Mouse (Mus musculus) cerebellum, adult 2 months (tissue): ENCODE data around the gene Egfl7. TPM values are rescaled to one million over a fixed set of nuclear protein-coding genes. Genes with fewer than 3 reads are reported as not detected.
A peak's percentile ranks its signal among the peaks of the same experiment; 100 is the strongest.

ENCODE experiments used
- DNase-seq, 2 experiments: peaks; one replicate each; pipeline ENCODE4 v3.0.0; 2021
- H3K27ac ChIP-seq: fragments of 200-500 bp; 2 replicates; pipeline ENCODE4 v1.5.1; 2012; ENCODE audit warnings: low read length, control low read depth, inconsistent platforms; ENCODE audit not compliant: insufficient read depth
- H3K27me3 ChIP-seq: fragments of 200-500 bp; 2 replicates; pipeline ENCODE4 v1.6.1; 2012; ENCODE audit warnings: inconsistent platforms, mild to moderate bottlenecking, low read length, moderate library complexity; ENCODE audit not compliant: control insufficient read depth, insufficient read depth
- H3K4me1 ChIP-seq: fragments of 200-500 bp; 2 replicates; pipeline ENCODE4 v1.6.1; 2011; ENCODE audit warnings: low read length; ENCODE audit not compliant: control insufficient read depth, insufficient read depth
- H3K4me3 ChIP-seq: fragments of 200-500 bp; replicated peaks from 2 replicates; pipeline ENCODE3; 2011; ENCODE audit warnings: mild to moderate bottlenecking, low read depth, low read length, control low read depth; ENCODE audit not compliant: insufficient read depth
- CTCF ChIP-seq: fragments of 200-500 bp; IDR thresholded peaks from 2 replicates; pipeline ENCODE4 v1.5.1; 2011; ENCODE audit warnings: low read depth, mild to moderate bottlenecking, control low read depth, low read length, moderate library complexity, borderline replicate concordance; ENCODE audit not compliant: insufficient read depth
- POLR2A ChIP-seq: fragments of 200-500 bp; IDR thresholded peaks from 2 replicates; pipeline ENCODE4 v1.6.1; 2011; ENCODE audit warnings: low read length, control low read depth, borderline replicate concordance; ENCODE audit not compliant: insufficient read depth
- WGBS: fragments of 180-500 bp; shearing (Covaris S2); methylation state at CpG from one replicate; pipeline ENCODE4 v1.1.7; 2018; 5-methylcytosine and 5-hydroxymethylcytosine counted together
- polyA plus RNA-seq: library from polyadenylated mRNA; depleted of rRNA; stranded (reverse); fragments of >200 nt; gene quantifications from 2 replicates; pipeline ENCODE4 v1.2.3, GENCODE M21; 2012; rRNA removed

Egfl7 gene
- 87.1 and 93.0 TPM in 2 replicates for polyA plus RNA-seq

GRCm38 (mm10) chr2:26579714-26580113, at the start of gene Egfl7:
Egfl7 (plus strand) TSS chr2:26580014.
- DNase-seq, result no peak
- H3K4me3 ChIP-seq, result no peak within 1 kb of the TSS
- 79% methylated on average over 1 of the region's 1 CpGs for WGBS
- H3K27me3 ChIP-seq, result no peaks in the 10 kb centered on the region
- no peaks in the 10 kb centered on the region for H3K4me1 ChIP-seq
- TF ChIP-seq CTCF, result no peak
- no peak for TF ChIP-seq POLR2A
- H3K27ac ChIP-seq, result no peak within 1 kb of the TSS

- H3K27ac ChIP-seq, result no peak overlapping the region
- WGBS, result 79% methylated on average over 6 of the region's 6 CpGs
- TF ChIP-seq POLR2A (no peak), CTCF (no peak)
- no peak overlapping the region for H3K4me3 ChIP-seq
- DNase-seq, result no peak
- no peaks in the 10 kb centered on the region; the same call in 1 of the 2 replicates for H3K4me1 ChIP-seq
- H3K27me3 ChIP-seq, result no peaks in the 10 kb centered on the region
These were observed 48.0 kb upstream of the Egfl7 start for GRCm38 (mm10) chr2:26531829-26532228.

- Histone ChIP-seq H3K4me1 (no peaks in the 10 kb centered on the region; the same call in 1 of the 2 replicates), H3K4me3 (no peak overlapping the region), H3K27me3 (no peaks in the 10 kb centered on the region), H3K27ac (no peak overlapping the region)
- DNase-seq, result no peak
- WGBS, result 16% methylated on average over 5 of the region's 5 CpGs
- no peak for TF ChIP-seq POLR2A
- TF ChIP-seq CTCF, result no peak
These were observed 46.6 kb upstream of the Egfl7 start for GRCm38 (mm10) chr2:26533249-26533648.

DNA sequence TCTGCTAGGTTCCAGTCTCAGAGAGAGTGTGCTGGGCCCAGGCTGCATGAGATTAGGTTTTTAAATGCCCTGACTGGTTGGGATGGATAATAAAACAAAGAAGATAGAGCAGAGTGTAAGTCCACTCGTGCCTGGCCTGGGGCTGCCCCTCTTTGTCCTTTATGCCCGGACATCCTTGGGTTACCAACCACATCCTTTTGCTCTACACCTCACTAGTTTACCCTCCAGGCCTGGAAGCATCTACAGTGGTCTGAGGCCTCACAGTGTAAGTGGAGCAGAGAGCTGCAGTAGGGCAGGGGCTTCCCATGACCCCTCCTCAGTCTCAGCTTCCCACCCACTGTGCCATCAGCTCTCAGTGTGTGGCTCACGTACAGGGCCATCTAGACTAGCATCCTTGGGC, 45.7 kb upstream of the Egfl7 start:
- no peak for TF ChIP-seq POLR2A
- no peak for TF ChIP-seq CTCF
- 63% methylated on average over 3 of the region's 3 CpGs for WGBS
- no peaks in the 10 kb centered on the region for H3K27me3 ChIP-seq
- no peak for DNase-seq
- no peak overlapping the region for H3K27ac ChIP-seq
- H3K4me3 ChIP-seq, result no peak overlapping the region
- H3K4me1 ChIP-seq, result no peaks in the 10 kb centered on the region; the same call in 1 of the 2 replicates

- Histone ChIP-seq H3K4me3 (no peak overlapping the region), H3K27ac (no peak overlapping the region), H3K4me1 (no peaks in the 10 kb centered on the region; the same call in 1 of the 2 replicates), H3K27me3 (no peaks in the 10 kb centered on the region)
- DNase-seq, result no peak
- 18% methylated on average over 2 of the region's 2 CpGs for WGBS
- TF ChIP-seq CTCF (no peak), POLR2A (no peak)
These were observed 45.2 kb upstream of the Egfl7 start for GRCm38 (mm10) chr2:26534616-26535015.

GRCm38 (mm10) chr2:26535517-26536045, 44.2 kb upstream of the Egfl7 start:
- TF ChIP-seq CTCF, result no peak

DNA sequence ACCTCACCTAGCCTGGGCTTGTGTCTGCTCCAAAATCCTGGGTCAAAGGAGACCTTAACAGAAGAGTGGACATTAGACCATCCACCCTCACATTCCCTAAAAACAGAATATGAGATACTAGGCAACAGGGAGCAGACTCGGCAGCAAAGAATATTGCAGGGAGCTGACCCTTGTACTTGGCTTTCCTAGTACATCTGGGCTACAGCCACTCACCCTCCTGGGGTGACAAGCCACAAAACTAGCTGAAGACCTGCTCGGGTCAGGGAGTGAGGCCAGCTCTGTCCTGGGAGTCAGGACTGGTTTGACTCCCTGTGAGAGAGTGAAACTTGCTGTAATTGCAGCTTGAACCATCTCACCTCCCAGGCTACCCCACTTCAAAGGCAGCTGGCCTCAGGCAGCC, 40.3 kb upstream of the Egfl7 start:
- no peak for DNase-seq
- no peaks in the 10 kb centered on the region for H3K27me3 ChIP-seq
- no peak overlapping the region for H3K4me3 ChIP-seq
- 74% methylated on average over 2 of the region's 2 CpGs for WGBS
- H3K27ac ChIP-seq, result no peak overlapping the region
- TF ChIP-seq POLR2A, result no peak
- no peak for TF ChIP-seq CTCF
- H3K4me1 ChIP-seq, result no peaks in the 10 kb centered on the region; the same call in 1 of the 2 replicates

More at GRCm38 (mm10) chr2:26535517-26536045, 44.2 kb upstream of the Egfl7 start:
- no peaks in the 10 kb centered on the region; the same call in 1 of the 2 replicates for H3K4me1 ChIP-seq
- H3K27ac ChIP-seq, result no peak overlapping the region
- DNase-seq, result peak; percentile 27 to 32
- H3K4me3 ChIP-seq, result no peak overlapping the region
- WGBS, result 39% methylated on average over 4 of the region's 4 CpGs
- H3K27me3 ChIP-seq, result no peaks in the 10 kb centered on the region

- DNase-seq, result no peak
- 49% methylated on average over 7 of the region's 7 CpGs for WGBS
- no peaks in the 10 kb centered on the region for H3K4me1 ChIP-seq
- H3K4me3 ChIP-seq, result no peak overlapping the region
- H3K27me3 ChIP-seq, result no peaks in the 10 kb centered on the region
- H3K27ac ChIP-seq, result no peak overlapping the region
- no peak for TF ChIP-seq CTCF
- no peak for TF ChIP-seq POLR2A
These were observed 39.1 kb upstream of the Egfl7 start for GRCm38 (mm10) chr2:26540721-26541120.
